Mouse (Mus musculus) G1E (cell line): ENCODE measurements around the gene Tmem132d.

Experiments
- CTCF ChIP-seq: IDR thresholded peaks from 2 replicates; pipeline ENCODE4 v1.5.1; 2012; ENCODE audit warnings: low read depth, low read length, inconsistent platforms, mixed read lengths
- GATA1 ChIP-seq: IDR thresholded peaks from 2 replicates; pipeline ENCODE4 v1.6.1; 2012; ENCODE audit warnings: borderline replicate concordance, low read length, inconsistent platforms, mixed read lengths
- GATA2 ChIP-seq: IDR thresholded peaks from 2 replicates; pipeline ENCODE4 v1.6.1; 2012; ENCODE audit warnings: low read depth, low read length, inconsistent platforms, borderline replicate concordance
- POLR2AphosphoS5 ChIP-seq: IDR thresholded peaks from 2 replicates; pipeline ENCODE4 v1.6.1; 2012; ENCODE audit warnings: low read depth, low read length, inconsistent platforms; ENCODE audit not compliant: insufficient replicate concordance
- TAL1 ChIP-seq: conservative IDR thresholded peaks from 2 replicates; pipeline ENCODE4 v1.6.1; 2012; ENCODE audit warnings: low read depth, low read length, inconsistent platforms, mixed read lengths

- TF ChIP-seq CTCF = no peak
- TF ChIP-seq TAL1 = no peak
- TF ChIP-seq POLR2AphosphoS5 = no peak
- TF ChIP-seq GATA1 = no peak
- no peak for TF ChIP-seq GATA2
Observed at GRCm38 (mm10) chr5:128204685-128205320, 228.1 kb downstream of the Tmem132d start.
